Mouse (Mus musculus) kidney, embryonic 15.5 days (tissue): ENCODE measurements around the gene Rbm48. TPM values are rescaled to one million over a fixed set of nuclear protein-coding genes. Genes with fewer than 3 reads are reported as not detected.

Source experiments
- ATAC-seq: fragments of 200-750 bp; cut with Nextera tagmentation; replicated peaks from 2 replicates; pipeline ENCODE4 v1.8.0; 2017; ENCODE audit warnings: moderate TSS enrichment; ENCODE audit not compliant: low FRiP score
- H3K27ac ChIP-seq: fragments of 300-500 bp; sonication (generic); 2 replicates; pipeline ENCODE4 v1.5.1; 2015; ENCODE audit warnings: mild to moderate bottlenecking, inconsistent platforms
- H3K27me3 ChIP-seq: fragments of 300-500 bp; sonication (generic); 2 replicates; pipeline ENCODE4 v1.6.1; 2015; ENCODE audit warnings: inconsistent platforms
- H3K36me3 ChIP-seq: fragments of 300-500 bp; sonication (generic); 2 replicates; pipeline ENCODE4 v1.6.1; 2015; ENCODE audit warnings: inconsistent platforms
- H3K4me1 ChIP-seq: fragments of 300-500 bp; sonication (generic); 2 replicates; pipeline ENCODE4 v1.6.1; 2015; ENCODE audit warnings: inconsistent platforms
- H3K4me2 ChIP-seq: fragments of 300-500 bp; sonication (generic); 2 replicates; pipeline ENCODE4 v1.6.1; 2015; ENCODE audit warnings: moderate library complexity, mild to moderate bottlenecking, inconsistent platforms
- H3K4me3 ChIP-seq: fragments of 300-500 bp; sonication (generic); replicated peaks from 2 replicates; pipeline ENCODE4 v1.5.1; 2015; ENCODE audit warnings: mild to moderate bottlenecking, inconsistent platforms
- H3K9ac ChIP-seq: fragments of 300-500 bp; sonication (generic); 2 replicates; pipeline ENCODE4 v1.6.1; 2015; ENCODE audit warnings: mild to moderate bottlenecking, inconsistent platforms
- H3K9me3 ChIP-seq: fragments of 300-500 bp; sonication (generic); replicated peaks from 2 replicates; pipeline ENCODE4 v1.6.1; 2016; ENCODE audit warnings: inconsistent platforms
- WGBS: fragments of 180-500 bp; shearing (Covaris S2); methylation state at CpG from one replicate; pipeline ENCODE4 v1.1.7; 2015; ENCODE audit warnings: mixed read lengths; 5-methylcytosine and 5-hydroxymethylcytosine counted together
- polyA plus RNA-seq: library from polyadenylated mRNA; unstranded; fragments of >200 nt; fragmentation: Nextera tagmentation; extraction: Ambion mirVana; gene quantifications from 2 replicates; pipeline ENCODE4 v1.2.1, GENCODE M21; 2015

Rbm48 gene
- polyA plus RNA-seq, 1 experiment from 2014 or later: 15.1 TPM

GRCm38 (mm10) chr5:3600790-3601189 is 4.4 kb upstream of the Rbm48 start:
- Histone ChIP-seq H3K4me1 (peaks cover 5% of the 10 kb centered on the region), H3K27ac (no peak overlapping the region), H3K27me3 (no peaks in the 10 kb centered on the region), H3K9ac (no peak overlapping the region), H3K4me2 (no peak overlapping the region), H3K4me3 (no peak overlapping the region), H3K36me3 (peaks cover 15% of the 10 kb centered on the region), H3K9me3 (no peaks in the 10 kb centered on the region)
- 92% methylated on average over 3 of the region's 3 CpGs for WGBS
- no peak for ATAC-seq

GRCm38 (mm10) chr5:3600298-3600697 is 3.9 kb upstream of the Rbm48 start:
- H3K9ac ChIP-seq: no peak overlapping the region
- H3K4me2 ChIP-seq: no peak overlapping the region
- peaks cover 7% of the 10 kb centered on the region for H3K4me1 ChIP-seq
- ATAC-seq: no peak
- WGBS: 82% methylated on average over 1 of the region's 1 CpGs
- H3K27ac ChIP-seq: no peak overlapping the region
- H3K27me3 ChIP-seq: no peaks in the 10 kb centered on the region
- H3K36me3 ChIP-seq: peaks cover 10% of the 10 kb centered on the region
- H3K4me3 ChIP-seq: no peak overlapping the region
- no peaks in the 10 kb centered on the region for H3K9me3 ChIP-seq

GRCm38 (mm10) chr5:3598766-3599165 is 2.4 kb upstream of the Rbm48 start:
- H3K4me1 ChIP-seq: peaks cover 20% of the 10 kb centered on the region
- 82% methylated on average over 5 of the region's 5 CpGs for WGBS
- no peaks in the 10 kb centered on the region for H3K9me3 ChIP-seq
- no peak for ATAC-seq
- H3K36me3 ChIP-seq: no peaks in the 10 kb centered on the region
- H3K4me3 ChIP-seq: no peak overlapping the region
- H3K9ac ChIP-seq: no peak overlapping the region
- H3K4me2 ChIP-seq: no peak overlapping the region
- no peak overlapping the region for H3K27ac ChIP-seq
- no peaks in the 10 kb centered on the region for H3K27me3 ChIP-seq

- Histone ChIP-seq H3K9ac (peak overlapping the region; percentile 64; the same call in 1 of the 2 replicates), H3K36me3 (peaks cover 9% of the 10 kb centered on the region), H3K9me3 (no peaks in the 10 kb centered on the region), H3K4me3 (peak overlapping the region; percentile 75), H3K27ac (no peak overlapping the region), H3K4me2 (peak overlapping the region; percentile 82), H3K4me1 (peaks cover 20% of the 10 kb centered on the region), H3K27me3 (no peaks in the 10 kb centered on the region)
- ATAC-seq: no peak
Measured at GRCm38 (mm10) chr5:3597171-3597570, 786 bp upstream of the Rbm48 start.

GRCm38 (mm10) chr5:3595693-3596398 is 539 bp downstream of the Rbm48 start, which contains the start of gene Pex1:
Gene Pex1 (plus strand): TSS chr5:3596066.
- Histone ChIP-seq H3K4me1 (peaks cover 20% of the 10 kb centered on the region), H3K36me3 (peaks cover 22% of the 10 kb centered on the region), H3K9ac (peak within 1 kb of the TSS; percentile 75), H3K27ac (peak within 1 kb of the TSS; percentile 73), H3K9me3 (no peaks in the 10 kb centered on the region), H3K4me2 (peak within 1 kb of the TSS; percentile 82), H3K27me3 (no peaks in the 10 kb centered on the region), H3K4me3 (peak within 1 kb of the TSS; percentile 75)
- under 1% methylated on average over 50 of the region's 50 CpGs for WGBS
- ATAC-seq: peak; percentile 99

GRCm38 (mm10) chr5:3579066-3579465 is 17.3 kb downstream of the Rbm48 start:
- peaks cover 95% of the 10 kb centered on the region for H3K36me3 ChIP-seq
- H3K27ac ChIP-seq: no peak overlapping the region
- no peak overlapping the region for H3K4me2 ChIP-seq
- H3K27me3 ChIP-seq: no peaks in the 10 kb centered on the region
- ATAC-seq: no peak
- H3K9me3 ChIP-seq: 0 out of 2 replicates have a peak, but pooled peaks cover 5% of the 10 kb centered on the region
- 90% methylated on average over 7 of the region's 7 CpGs for WGBS
- H3K4me3 ChIP-seq: no peak overlapping the region
- H3K4me1 ChIP-seq: no peaks in the 10 kb centered on the region
- H3K9ac ChIP-seq: no peak overlapping the region

- 0 out of 2 replicates have a peak, but pooled peaks cover 5% of the 10 kb centered on the region for H3K9me3 ChIP-seq
- H3K4me2 ChIP-seq: no peak overlapping the region
- no peak overlapping the region for H3K9ac ChIP-seq
- no peaks in the 10 kb centered on the region for H3K27me3 ChIP-seq
- no peak overlapping the region for H3K27ac ChIP-seq
- 95% methylated on average over 2 of the region's 2 CpGs for WGBS
- H3K4me3 ChIP-seq: no peak overlapping the region
- H3K4me1 ChIP-seq: no peaks in the 10 kb centered on the region
- peaks cover 96% of the 10 kb centered on the region for H3K36me3 ChIP-seq
- no peak for ATAC-seq
Measured at GRCm38 (mm10) chr5:3577939-3578338, 18.4 kb downstream of the Rbm48 start.

GRCm38 (mm10) chr5:3574825-3575224 is 21.6 kb downstream of the Rbm48 start:
- no peak overlapping the region for H3K4me2 ChIP-seq
- no peaks in the 10 kb centered on the region for H3K27me3 ChIP-seq
- H3K9me3 ChIP-seq: 0 out of 2 replicates have a peak, but pooled peaks cover 5% of the 10 kb centered on the region
- no peaks in the 10 kb centered on the region for H3K4me1 ChIP-seq
- ATAC-seq: no peak
- H3K9ac ChIP-seq: no peak overlapping the region
- H3K27ac ChIP-seq: no peak overlapping the region
- 92% methylated on average over 2 of the region's 2 CpGs for WGBS
- no peak overlapping the region for H3K4me3 ChIP-seq
- peaks cover 99% of the 10 kb centered on the region for H3K36me3 ChIP-seq

GRCm38 (mm10) chr5:3571266-3571665 is 25.1 kb downstream of the Rbm48 start, which contains the start of gene 1700109H08Rik:
Gene 1700109H08Rik (plus strand): TSS chr5:3571566.
- Histone ChIP-seq H3K27me3 (no peaks in the 10 kb centered on the region), H3K27ac (no peak within 1 kb of the TSS), H3K4me2 (no peak within 1 kb of the TSS), H3K9ac (no peak within 1 kb of the TSS), H3K36me3 (peaks cover 96% of the 10 kb centered on the region), H3K9me3 (0 out of 2 replicates have a peak, but pooled peaks cover 5% of the 10 kb centered on the region), H3K4me1 (no peaks in the 10 kb centered on the region), H3K4me3 (no peak within 1 kb of the TSS)
- no peak for ATAC-seq
- 96% methylated on average over 4 of the region's 4 CpGs for whole genome bisulfite sequencing

GRCm38 (mm10) chr5:3554198-3554597 is 42.2 kb downstream of the Rbm48 start:
- no peak overlapping the region for H3K9ac ChIP-seq
- H3K4me2 ChIP-seq: no peak overlapping the region
- no peak for ATAC-seq
- H3K4me3 ChIP-seq: no peak overlapping the region
- H3K27me3 ChIP-seq: no peaks in the 10 kb centered on the region
- no peaks in the 10 kb centered on the region for H3K9me3 ChIP-seq
- no peaks in the 10 kb centered on the region for H3K4me1 ChIP-seq
- H3K27ac ChIP-seq: no peak overlapping the region
- H3K36me3 ChIP-seq: peaks cover 42% of the 10 kb centered on the region
- WGBS: 92% methylated on average over 2 of the region's 2 CpGs

- no peaks in the 10 kb centered on the region for H3K27me3 ChIP-seq
- WGBS: 95% methylated on average over 1 of the region's 1 CpGs
- no peak overlapping the region for H3K4me3 ChIP-seq
Measured at GRCm38 (mm10) chr5:3551481-3551880, 44.9 kb downstream of the Rbm48 start.

GRCm38 (mm10) chr5:3546226-3546625 is 50.2 kb downstream of the Rbm48 start:
- H3K9ac ChIP-seq: no peak overlapping the region
- ATAC-seq: no peak
- H3K4me3 ChIP-seq: no peak overlapping the region
- H3K27me3 ChIP-seq: no peaks in the 10 kb centered on the region
- no peak overlapping the region for H3K4me2 ChIP-seq
- H3K36me3 ChIP-seq: peaks cover 8% of the 10 kb centered on the region; the same call in 1 of the 2 replicates
- no peaks in the 10 kb centered on the region for H3K9me3 ChIP-seq
- peaks cover 16% of the 10 kb centered on the region for H3K4me1 ChIP-seq
- no peak overlapping the region for H3K27ac ChIP-seq
- WGBS: 64% methylated on average over 1 of the region's 1 CpGs

More at GRCm38 (mm10) chr5:3551481-3551880, 44.9 kb downstream of the Rbm48 start:
- H3K9ac ChIP-seq: no peak overlapping the region
- no peaks in the 10 kb centered on the region for H3K9me3 ChIP-seq
- 0 out of 2 replicates have a peak, but pooled peaks cover under 1% of the 10 kb centered on the region for H3K4me1 ChIP-seq
- peaks cover 30% of the 10 kb centered on the region for H3K36me3 ChIP-seq
- H3K4me2 ChIP-seq: no peak overlapping the region
- ATAC-seq: no peak
- no peak overlapping the region for H3K27ac ChIP-seq
